Mouse (Mus musculus): Measurements from ENCODE around the gene Jup. TPM values are rescaled to one million over a fixed set of nuclear protein-coding genes. Genes with fewer than 3 reads are reported as not detected.

Gene Jup
- polyA plus RNA-seq, 1 experiment from 2014 or later, result 26.7 TPM

- Histone ChIP-seq H3K27me3 (ENCODE audit: control insufficient read depth, insufficient read depth, low read length) (no peaks in the 10 kb centered on the region), H3K9ac (ENCODE audit: low read depth, low read length) (no peak overlapping the region), H3K4me3 (ENCODE audit: low read depth, low read length) (no peak overlapping the region), H3K36me3 (ENCODE audit: control insufficient read depth, insufficient read depth, low read length) (no peaks in the 10 kb centered on the region), H3K27ac (ENCODE audit: low read depth, low read length) (no peak overlapping the region), H3K4me1 (replicated peaks; ENCODE audit: control insufficient read depth, insufficient read depth, low read length) (no peaks in the 10 kb centered on the region), H3K9me3 (ENCODE audit: control insufficient read depth, low read length) (no peaks in the 10 kb centered on the region), H3K4me2 (replicated peaks; ENCODE audit: low read depth, low read length) (no peak overlapping the region)
- ATAC-seq (ENCODE audit: low FRiP score) (no peak), DNase-seq (ENCODE audit: low spot score) (no peak)
- 91% methylated on average over 21 of the region's 21 CpGs for WGBS
Measured at GRCm38 (mm10) chr11:100376746-100377389, 20.7 kb downstream of the Jup start.

GRCm38 (mm10) chr11:100376005-100376404, 21.6 kb downstream of the Jup start:
- DNase-seq (ENCODE audit: low spot score) (no peak), ATAC-seq (ENCODE audit: low FRiP score) (no peak)
- Histone ChIP-seq H3K4me1 (replicated peaks; ENCODE audit: control insufficient read depth, insufficient read depth, low read length) (no peaks in the 10 kb centered on the region), H3K9ac (ENCODE audit: low read depth, low read length) (no peak overlapping the region), H3K4me3 (ENCODE audit: low read depth, low read length) (no peak overlapping the region), H3K27ac (ENCODE audit: low read depth, low read length) (no peak overlapping the region), H3K36me3 (ENCODE audit: control insufficient read depth, insufficient read depth, low read length) (no peaks in the 10 kb centered on the region), H3K9me3 (ENCODE audit: control insufficient read depth, low read length) (no peaks in the 10 kb centered on the region), H3K27me3 (ENCODE audit: control insufficient read depth, insufficient read depth, low read length) (no peaks in the 10 kb centered on the region), H3K4me2 (replicated peaks; ENCODE audit: low read depth, low read length) (no peak overlapping the region)
- 82% methylated on average over 4 of the region's 4 CpGs for WGBS

GRCm38 (mm10) chr11:100375127-100375526, 22.4 kb downstream of the Jup start:
- ATAC-seq (ENCODE audit: low FRiP score) (no peak), DNase-seq (ENCODE audit: low spot score) (no peak)
- Histone ChIP-seq H3K27ac (ENCODE audit: low read depth, low read length) (no peak overlapping the region), H3K36me3 (ENCODE audit: control insufficient read depth, insufficient read depth, low read length) (no peaks in the 10 kb centered on the region), H3K27me3 (ENCODE audit: control insufficient read depth, insufficient read depth, low read length) (no peaks in the 10 kb centered on the region), H3K4me2 (replicated peaks; ENCODE audit: low read depth, low read length) (no peak overlapping the region), H3K9ac (ENCODE audit: low read depth, low read length) (no peak overlapping the region), H3K4me1 (replicated peaks; ENCODE audit: control insufficient read depth, insufficient read depth, low read length) (no peaks in the 10 kb centered on the region), H3K4me3 (ENCODE audit: low read depth, low read length) (no peak overlapping the region), H3K9me3 (ENCODE audit: control insufficient read depth, low read length) (no peaks in the 10 kb centered on the region)
- 88% methylated on average over 9 of the region's 9 CpGs for WGBS

- H3K36me3 ChIP-seq (ENCODE audit: control insufficient read depth, insufficient read depth, low read length), result no peaks in the 10 kb centered on the region
- no peak overlapping the region for H3K4me3 ChIP-seq (ENCODE audit: low read depth, low read length)
- WGBS, result 68% methylated on average over 7 of the region's 8 CpGs
- H3K27me3 ChIP-seq (ENCODE audit: control insufficient read depth, insufficient read depth, low read length), result no peaks in the 10 kb centered on the region
- H3K9me3 ChIP-seq (ENCODE audit: control insufficient read depth, low read length), result no peaks in the 10 kb centered on the region
- no peak overlapping the region for H3K27ac ChIP-seq (ENCODE audit: low read depth, low read length)
- no peaks in the 10 kb centered on the region for H3K4me1 ChIP-seq (replicated peaks; ENCODE audit: control insufficient read depth, insufficient read depth, low read length)
- no peak for ATAC-seq (ENCODE audit: low FRiP score)
- no peak overlapping the region for H3K9ac ChIP-seq (ENCODE audit: low read depth, low read length)
- no peak for DNase-seq (ENCODE audit: low spot score)
- no peak overlapping the region for H3K4me2 ChIP-seq (replicated peaks; ENCODE audit: low read depth, low read length)
Measured at GRCm38 (mm10) chr11:100371981-100372558, 25.5 kb downstream of the Jup start.

GRCm38 (mm10) chr11:100369822-100370221, 27.7 kb downstream of the Jup start:
- H3K4me1 ChIP-seq (replicated peaks; ENCODE audit: control insufficient read depth, insufficient read depth, low read length), result no peaks in the 10 kb centered on the region
- H3K27ac ChIP-seq (ENCODE audit: low read depth, low read length), result no peak overlapping the region
- no peak overlapping the region for H3K4me3 ChIP-seq (ENCODE audit: low read depth, low read length)
- H3K27me3 ChIP-seq (ENCODE audit: control insufficient read depth, insufficient read depth, low read length), result no peaks in the 10 kb centered on the region
- no peaks in the 10 kb centered on the region for H3K9me3 ChIP-seq (ENCODE audit: control insufficient read depth, low read length)
- ATAC-seq (ENCODE audit: low FRiP score), result no peak
- H3K4me2 ChIP-seq (replicated peaks; ENCODE audit: low read depth, low read length), result no peak overlapping the region
- WGBS, result 78% methylated on average over 8 of the region's 8 CpGs
- H3K9ac ChIP-seq (ENCODE audit: low read depth, low read length), result no peak overlapping the region
- DNase-seq (ENCODE audit: low spot score), result no peak
- no peaks in the 10 kb centered on the region for H3K36me3 ChIP-seq (ENCODE audit: control insufficient read depth, insufficient read depth, low read length)

GRCm38 (mm10) chr11:100369145-100369544, 28.4 kb downstream of the Jup start:
- H3K36me3 ChIP-seq (ENCODE audit: control insufficient read depth, insufficient read depth, low read length), result no peaks in the 10 kb centered on the region
- WGBS, result 82% methylated on average over 7 of the region's 7 CpGs
- ATAC-seq (ENCODE audit: low FRiP score), result no peak

GRCm38 (mm10) chr11:100362979-100363562, 34.5 kb downstream of the Jup start:
- Histone ChIP-seq H3K9ac (ENCODE audit: low read depth, low read length) (no peak overlapping the region), H3K9me3 (ENCODE audit: control insufficient read depth, low read length) (no peaks in the 10 kb centered on the region), H3K27ac (ENCODE audit: low read depth, low read length) (no peak overlapping the region), H3K27me3 (ENCODE audit: control insufficient read depth, insufficient read depth, low read length) (0 out of 2 replicates have a peak, but pooled peaks cover 2% of the 10 kb centered on the region), H3K4me1 (replicated peaks; ENCODE audit: control insufficient read depth, insufficient read depth, low read length) (no peaks in the 10 kb centered on the region), H3K4me2 (replicated peaks; ENCODE audit: low read depth, low read length) (no peak overlapping the region), H3K36me3 (ENCODE audit: control insufficient read depth, insufficient read depth, low read length) (no peaks in the 10 kb centered on the region), H3K4me3 (ENCODE audit: low read depth, low read length) (no peak overlapping the region)
- WGBS, result 22% methylated on average over 12 of the region's 12 CpGs
- ATAC-seq (ENCODE audit: low FRiP score) (peak; percentile 49), DNase-seq (ENCODE audit: low spot score) (peak; percentile 78)

More at GRCm38 (mm10) chr11:100369145-100369544, 28.4 kb downstream of the Jup start:
- Histone ChIP-seq H3K27me3 (ENCODE audit: control insufficient read depth, insufficient read depth, low read length) (no peaks in the 10 kb centered on the region), H3K4me1 (replicated peaks; ENCODE audit: control insufficient read depth, insufficient read depth, low read length) (no peaks in the 10 kb centered on the region), H3K4me3 (ENCODE audit: low read depth, low read length) (no peak overlapping the region), H3K9me3 (ENCODE audit: control insufficient read depth, low read length) (no peaks in the 10 kb centered on the region), H3K4me2 (replicated peaks; ENCODE audit: low read depth, low read length) (no peak overlapping the region), H3K27ac (ENCODE audit: low read depth, low read length) (no peak overlapping the region), H3K9ac (ENCODE audit: low read depth, low read length) (no peak overlapping the region)
- no peak for DNase-seq (ENCODE audit: low spot score)

GRCm38 (mm10) chr11:100362209-100362978, 35.2 kb downstream of the Jup start:
- 13% methylated on average over 8 of the region's 8 CpGs for WGBS
- peak; percentile 56 for ATAC-seq (ENCODE audit: low FRiP score)
- Histone ChIP-seq H3K36me3 (ENCODE audit: control insufficient read depth, insufficient read depth, low read length) (no peaks in the 10 kb centered on the region), H3K9me3 (ENCODE audit: control insufficient read depth, low read length) (no peaks in the 10 kb centered on the region), H3K4me3 (ENCODE audit: low read depth, low read length) (no peak overlapping the region), H3K4me2 (replicated peaks; ENCODE audit: low read depth, low read length) (no peak overlapping the region), H3K27ac (ENCODE audit: low read depth, low read length) (no peak overlapping the region), H3K4me1 (replicated peaks; ENCODE audit: control insufficient read depth, insufficient read depth, low read length) (no peaks in the 10 kb centered on the region), H3K9ac (ENCODE audit: low read depth, low read length) (no peak overlapping the region), H3K27me3 (ENCODE audit: control insufficient read depth, insufficient read depth, low read length) (0 out of 2 replicates have a peak, but pooled peaks cover 5% of the 10 kb centered on the region)
- peak; percentile 89 for DNase-seq (ENCODE audit: low spot score)
